8 mouse cellular contexts compared by ENCODE assay signal in the genomic region with DNA sequence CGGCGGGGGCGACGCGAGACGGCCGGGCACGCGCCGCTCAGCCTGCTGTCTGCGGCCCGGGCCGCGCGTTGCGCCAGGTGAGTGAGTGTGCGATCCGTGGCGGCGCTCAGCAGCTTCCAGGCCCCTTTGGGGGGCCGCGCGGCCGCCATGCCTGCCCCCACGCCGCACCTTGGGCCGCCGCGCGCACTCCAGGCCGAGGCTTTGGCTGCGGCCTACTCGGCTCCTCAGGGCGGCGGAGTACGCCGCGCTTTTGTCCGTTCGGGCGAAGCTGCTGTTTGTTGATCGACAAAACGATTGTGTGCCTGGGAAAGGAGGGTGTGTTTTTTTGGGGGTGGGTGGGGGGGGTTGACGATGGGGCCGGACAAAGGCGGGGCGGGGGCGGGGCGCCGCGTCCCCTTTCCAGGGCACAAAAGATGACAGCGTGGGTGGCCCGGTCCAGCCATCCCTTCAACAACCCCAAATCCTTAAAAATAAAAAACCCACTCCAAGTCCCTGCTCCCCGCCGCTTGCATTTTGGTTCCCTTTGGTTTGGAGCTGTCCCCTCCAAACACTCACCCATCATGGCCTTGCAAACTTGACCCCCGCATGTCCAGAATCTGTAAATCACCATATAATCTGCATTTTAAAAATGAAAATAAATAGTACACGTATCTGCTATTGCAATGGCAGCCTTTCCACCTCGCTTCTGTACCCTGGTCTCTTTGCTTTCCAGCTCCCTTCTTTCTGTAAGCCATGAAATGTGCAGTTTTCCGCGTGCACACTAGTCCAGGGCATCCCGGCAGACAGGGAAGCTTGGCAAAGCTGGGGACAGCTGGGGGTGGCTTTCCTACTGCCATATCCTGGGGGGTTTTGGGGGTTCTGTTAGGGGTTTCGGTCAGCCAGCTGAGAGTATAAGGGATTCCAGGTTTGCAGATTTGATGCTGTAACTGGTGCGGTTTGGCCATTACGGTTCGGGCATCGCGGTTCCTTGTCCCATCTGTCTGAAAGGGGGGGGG. TPM values are rescaled to one million over a fixed set of nuclear protein-coding genes. Genes with fewer than 3 reads are reported as not detected.
DNase-seq lines count a peak whose midpoint lies in the region; ATAC-seq and TF ChIP-seq lines count a peak whose summit lies in the region.

No protein-coding gene starts in this region.

- H3K9ac ChIP-seq in forebrain, postnatal 0 days, result peak overlapping the region; percentile 95
- peak overlapping the region; percentile 88 for H3K9ac ChIP-seq in liver, embryonic 12.5 days

- H3K27ac ChIP-seq in cerebellum, adult 2 months (ENCODE audit: insufficient read depth, low read length), result peak overlapping the region; percentile 73
- peak overlapping the region; percentile 78 for H3K27ac ChIP-seq in spleen, adult 2 months (ENCODE audit: insufficient read depth, low read length)
- peak overlapping the region; percentile 95 for H3K27ac ChIP-seq in forebrain, postnatal 0 days (ENCODE audit: low read depth, low read length)
- peak overlapping the region; percentile 95 for H3K27ac ChIP-seq in liver, embryonic 12.5 days
- peak overlapping the region; percentile 45 for H3K27ac ChIP-seq in small intestine, adult 2 months (ENCODE audit: insufficient read depth, low read depth, low read length)

- under 1% methylated on average over 67 of the region's 67 CpGs for WGBS in cerebellum, adult 2 months
- WGBS in spleen, adult 2 months, result 4% methylated on average over 66 of the region's 67 CpGs
- 3% methylated on average over 47 of the region's 67 CpGs for WGBS in forebrain, postnatal 0 days
- 4% methylated on average over 57 of the region's 67 CpGs for WGBS in liver, embryonic 12.5 days (ENCODE audit: insufficient replicate concordance)
- 1% methylated on average over 63 of the region's 67 CpGs for WGBS in small intestine, adult 2 months

- H3K9me3 ChIP-seq in forebrain, postnatal 0 days (ENCODE audit: low read length), result no peaks in the 10 kb centered on the region
- no peaks in the 10 kb centered on the region for H3K9me3 ChIP-seq in liver, embryonic 12.5 days (replicated peaks)

- peaks cover 25% of the 10 kb centered on the region for H3K4me1 ChIP-seq in cerebellum, adult 2 months (ENCODE audit: control insufficient read depth, insufficient read depth, low read length)
- H3K4me1 ChIP-seq in spleen, adult 2 months (ENCODE audit: control insufficient read depth, insufficient read depth, insufficient read length), result peaks cover 11% of the 10 kb centered on the region; the same call in 1 of the 2 replicates
- H3K4me1 ChIP-seq in forebrain, postnatal 0 days (ENCODE audit: insufficient read depth), result peaks cover 16% of the 10 kb centered on the region
- peaks cover 61% of the 10 kb centered on the region for H3K4me1 ChIP-seq in liver, embryonic 12.5 days
- peaks cover 8% of the 10 kb centered on the region; the same call in 1 of the 2 replicates for H3K4me1 ChIP-seq in small intestine, adult 2 months (ENCODE audit: control insufficient read depth, insufficient read depth, insufficient read length, low read length)

- ATAC-seq in forebrain, postnatal 0 days, result peak; percentile 32
- peak; percentile 48 for ATAC-seq in liver, embryonic 12.5 days

- peak overlapping the region; percentile 89 for H3K4me3 ChIP-seq in cerebellum, adult 2 months (replicated peaks; ENCODE audit: insufficient read depth, low read depth, low read length)
- H3K4me3 ChIP-seq in spleen, adult 2 months (ENCODE audit: extremely low read depth, insufficient read depth, insufficient read length), result peak overlapping the region; percentile 74
- H3K4me3 ChIP-seq in forebrain, postnatal 0 days (ENCODE audit: low read depth, low read length), result peak overlapping the region; percentile 96
- peak overlapping the region; percentile 76 for H3K4me3 ChIP-seq in liver, embryonic 12.5 days
- H3K4me3 ChIP-seq in small intestine, adult 2 months (ENCODE audit: low read depth, low read length), result peak overlapping the region; percentile 79

- H3K36me3 ChIP-seq in spleen, adult 2 months (ENCODE audit: control insufficient read depth, insufficient read depth, low read length), result no peaks in the 10 kb centered on the region; the same call in 1 of the 2 replicates
- no peaks in the 10 kb centered on the region for H3K36me3 ChIP-seq in forebrain, postnatal 0 days (ENCODE audit: insufficient read depth)
- peaks cover 27% of the 10 kb centered on the region for H3K36me3 ChIP-seq in liver, embryonic 12.5 days
- H3K36me3 ChIP-seq in small intestine, adult 2 months (ENCODE audit: control insufficient read depth, insufficient read depth, low read length), result no peaks in the 10 kb centered on the region; the same call in 1 of the 2 replicates

- no peaks in the 10 kb centered on the region for H3K27me3 ChIP-seq in cerebellum, adult 2 months (ENCODE audit: control insufficient read depth, insufficient read depth, low read length)
- H3K27me3 ChIP-seq in spleen, adult 2 months (ENCODE audit: control insufficient read depth, insufficient read depth, low read length), result no peaks in the 10 kb centered on the region
- no peaks in the 10 kb centered on the region for H3K27me3 ChIP-seq in forebrain, postnatal 0 days (ENCODE audit: insufficient read depth, low read length)
- no peaks in the 10 kb centered on the region for H3K27me3 ChIP-seq in liver, embryonic 12.5 days (replicated peaks)
- H3K27me3 ChIP-seq in small intestine, adult 2 months (ENCODE audit: control insufficient read depth, insufficient read depth, low read length), result no peaks in the 10 kb centered on the region

- no peak for DNase-seq in cerebellum, adult 2 months
- no peak for DNase-seq in cerebellum, postnatal 36 days
- peak in 1 of 2 experiments; percentile 19 for DNase-seq in spleen, adult 2 months (ENCODE audit: low read depth in 1 of 2, low spot score in 2 of 2)
- DNase-seq in spleen, postnatal 14 days (ENCODE audit: low spot score in 2 of 2), result no peak
- DNase-seq in forebrain, postnatal 0 days, result peak; percentile 59
- DNase-seq in layer of hippocampus, adult 9-10 months (ENCODE audit: low spot score), result no peak

- H3K4me2 ChIP-seq in forebrain, postnatal 0 days (ENCODE audit: low read depth), result peak overlapping the region; percentile 74
- H3K4me2 ChIP-seq in liver, embryonic 12.5 days, result peak overlapping the region; percentile 97

- no peak for TF ChIP-seq CTCF in cerebellum, adult 2 months (IDR thresholded peaks at IDR 0.05; ENCODE audit: borderline replicate concordance, insufficient read depth, low read depth, low read length)
- no peak for TF ChIP-seq CTCF in spleen, adult 2 months (IDR thresholded peaks at IDR 0.05; ENCODE audit: extremely low read depth, insufficient read depth, insufficient read length, insufficient replicate concordance)
- no peak for TF ChIP-seq CTCF in forebrain, postnatal 0 days (IDR thresholded peaks at IDR 0.05; ENCODE audit: low read depth)
- TF ChIP-seq CTCF in small intestine, adult 2 months (IDR thresholded peaks at IDR 0.05; ENCODE audit: extremely low read depth, insufficient read length, insufficient replicate concordance, low read depth, low read length), result no peak

- TF ChIP-seq POLR2A in cerebellum, adult 2 months (IDR thresholded peaks at IDR 0.05; ENCODE audit: borderline replicate concordance, insufficient read depth, low read length), result no peak
- TF ChIP-seq POLR2A in spleen, adult 2 months (IDR thresholded peaks at IDR 0.05; ENCODE audit: low read depth, low read length), result no peak
- no peak for TF ChIP-seq POLR2A in small intestine, adult 2 months (IDR thresholded peaks at IDR 0.05; ENCODE audit: low read depth, low read length)

RNA-seq across cellular contexts. Expression of a gene that starts 0.6 kb away (rescaled TPM):
- polyA plus RNA-seq in cerebellum, adult 2 months (2012; rRNA removed), result 45.8 and 50.9 TPM in 2 replicates
- polyA plus RNA-seq in spleen, adult 2 months (2012; rRNA removed), result 37.1 and 46.7 TPM in 2 replicates
- 107 and 133 TPM in 2 replicates for total RNA-seq in forebrain, postnatal 0 days (2014; rRNA removed)
- polyA plus RNA-seq in forebrain, postnatal 0 days (2015; fragmentation: Nextera tagmentation; extraction: Ambion mirVana), result 46.8 and 53.2 TPM in 2 replicates
- polyA plus RNA-seq in liver, embryonic 12.5 days (2016; fragmentation: Nextera tagmentation; extraction: Ambion mirVana), result 13.6 and 13.9 TPM in 2 replicates
- polyA plus RNA-seq in small intestine, adult 2 months (2012; rRNA removed), result 20.5 and 38.3 TPM in 2 replicates

RNA-seq across cellular contexts. Expression of a gene that starts 23.3 kb away (rescaled TPM):
- polyA plus RNA-seq in cerebellum, adult 2 months (2012; rRNA removed), result 0.65 and 0.71 TPM in 2 replicates
- polyA plus RNA-seq in spleen, adult 2 months (2012; rRNA removed), result 16.5 and 23.9 TPM in 2 replicates
- total RNA-seq in forebrain, postnatal 0 days (2014; rRNA removed), result 7.4 and 11.6 TPM in 2 replicates
- polyA plus RNA-seq in forebrain, postnatal 0 days (2015; fragmentation: Nextera tagmentation; extraction: Ambion mirVana), result 8.9 and 9.9 TPM in 2 replicates
- polyA plus RNA-seq in liver, embryonic 12.5 days (2016; fragmentation: Nextera tagmentation; extraction: Ambion mirVana), result 153 and 154 TPM in 2 replicates
- 7.6 and 16.3 TPM in 2 replicates for polyA plus RNA-seq in small intestine, adult 2 months (2012; rRNA removed)

RNA-seq across cellular contexts. Expression of a gene that starts 26.4 kb away (rescaled TPM):
- polyA plus RNA-seq in cerebellum, adult 2 months (2012; rRNA removed), result not detected in 2 replicates
- 0.12 TPM in 1 of 2 replicates, not detected in the other for polyA plus RNA-seq in spleen, adult 2 months (2012; rRNA removed)
- total RNA-seq in forebrain, postnatal 0 days (2014; rRNA removed), result not detected in 2 replicates
- not detected in 2 replicates for polyA plus RNA-seq in forebrain, postnatal 0 days (2015; fragmentation: Nextera tagmentation; extraction: Ambion mirVana)
- polyA plus RNA-seq in liver, embryonic 12.5 days (2016; fragmentation: Nextera tagmentation; extraction: Ambion mirVana), result not detected in 2 replicates
- not detected in 2 replicates for polyA plus RNA-seq in small intestine, adult 2 months (2012; rRNA removed)

RNA-seq across cellular contexts. Expression of a gene that starts 33.8 kb away (rescaled TPM):
- polyA plus RNA-seq in cerebellum, adult 2 months (2012; rRNA removed), result 15.6 and 20.9 TPM in 2 replicates
- polyA plus RNA-seq in spleen, adult 2 months (2012; rRNA removed), result 13.4 and 17.3 TPM in 2 replicates
- 8.1 and 8.5 TPM in 2 replicates for total RNA-seq in forebrain, postnatal 0 days (2014; rRNA removed)
- polyA plus RNA-seq in forebrain, postnatal 0 days (2015; fragmentation: Nextera tagmentation; extraction: Ambion mirVana), result 12.4 and 13.9 TPM in 2 replicates
- polyA plus RNA-seq in liver, embryonic 12.5 days (2016; fragmentation: Nextera tagmentation; extraction: Ambion mirVana), result 28.3 and 30.2 TPM in 2 replicates
- polyA plus RNA-seq in small intestine, adult 2 months (2012; rRNA removed), result 137 and 299 TPM in 2 replicates

RNA-seq across cellular contexts. Expression of a gene that starts 49.9 kb away (rescaled TPM):
- polyA plus RNA-seq in cerebellum, adult 2 months (2012; rRNA removed), result 4.5 and 4.7 TPM in 2 replicates
- 20.5 and 21.6 TPM in 2 replicates for polyA plus RNA-seq in spleen, adult 2 months (2012; rRNA removed)
- total RNA-seq in forebrain, postnatal 0 days (2014; rRNA removed), result 1.9 and 2.5 TPM in 2 replicates
- 1.2 and 1.5 TPM in 2 replicates for polyA plus RNA-seq in forebrain, postnatal 0 days (2015; fragmentation: Nextera tagmentation; extraction: Ambion mirVana)
- polyA plus RNA-seq in liver, embryonic 12.5 days (2016; fragmentation: Nextera tagmentation; extraction: Ambion mirVana), result 3.8 and 4.1 TPM in 2 replicates
- polyA plus RNA-seq in small intestine, adult 2 months (2012; rRNA removed), result 39.7 and 96.6 TPM in 2 replicates

Comparison
In these comparisons a context has a peak if more than half of its experiments do, and no peak if none do; other contexts are left out.
1. H3K27ac ChIP-seq: peak in every context shown above with its lines; median percentile 95 in forebrain, postnatal 0 days; 95 in liver, embryonic 12.5 days; 78 in spleen, adult 2 months; 73 in cerebellum, adult 2 months; 45 in small intestine, adult 2 months.